Mouse (Mus musculus) intestine, embryonic 16.5 days (tissue): ENCODE measurements around the gene Apex1. TPM values are rescaled to one million over a fixed set of nuclear protein-coding genes. Genes with fewer than 3 reads are reported as not detected.
"Not testable (repeated sequence)": the region's sequence is repeated elsewhere in the genome, so short reads cannot be mapped to it uniquely, and the experiment has no call there.

Experiments
- ATAC-seq: fragments of 200-750 bp; cut with Nextera tagmentation; 2 replicates; pipeline ENCODE4 v1.8.0; 2017; ENCODE audit warnings: moderate TSS enrichment, moderate library complexity
- H3K27ac ChIP-seq: fragments of 300-500 bp; sonication (generic); 2 replicates; pipeline ENCODE4 v1.5.1; 2014; ENCODE audit warnings: mild to moderate bottlenecking, low read length
- H3K27me3 ChIP-seq: fragments of 300-500 bp; sonication (generic); replicated peaks from 2 replicates; pipeline ENCODE4 v1.6.1; 2014; ENCODE audit warnings: low read length, control low read depth, mixed read lengths; ENCODE audit not compliant: control insufficient read depth, insufficient read depth
- H3K36me3 ChIP-seq: fragments of 300-500 bp; sonication (generic); 2 replicates; pipeline ENCODE4 v1.6.1; 2014; ENCODE audit warnings: low read length, control low read depth; ENCODE audit not compliant: control insufficient read depth, insufficient read depth
- H3K4me1 ChIP-seq: fragments of 300-500 bp; sonication (generic); 2 replicates; pipeline ENCODE4 v1.6.1; 2014; ENCODE audit warnings: low read length, control low read depth, mixed read lengths; ENCODE audit not compliant: control insufficient read depth, insufficient read depth
- H3K4me2 ChIP-seq: fragments of 300-500 bp; sonication (generic); 2 replicates; pipeline ENCODE4 v1.6.1; 2014; ENCODE audit warnings: low read depth, low read length, control low read depth
- H3K4me3 ChIP-seq: fragments of 300-500 bp; sonication (generic); 2 replicates; pipeline ENCODE4 v1.5.1; 2014; ENCODE audit warnings: mild to moderate bottlenecking, low read length
- H3K9ac ChIP-seq: fragments of 300-500 bp; sonication (generic); 2 replicates; pipeline ENCODE4 v1.6.1; 2014; ENCODE audit warnings: low read depth, low read length
- H3K9me3 ChIP-seq: fragments of 300-500 bp; sonication (generic); 2 replicates; pipeline ENCODE4 v1.6.1; 2016; ENCODE audit warnings: low read length, control low read depth; ENCODE audit not compliant: control insufficient read depth
- WGBS: fragments of 180-500 bp; shearing (Covaris S2); extraction: QIAGEN DNeasy Blood & Tissue Kit; methylation state at CpG from one replicate; pipeline ENCODE4 v1.1.7; 2014; 5-methylcytosine and 5-hydroxymethylcytosine counted together
- polyA plus RNA-seq: library from polyadenylated mRNA; unstranded; fragments of >200 nt; fragmentation: Nextera tagmentation; extraction: Ambion mirVana; gene quantifications from 2 replicates; pipeline ENCODE4 v1.2.1, GENCODE M21; 2015

The Apex1 gene
- polyA plus RNA-seq, 1 experiment from 2014 or later: 232 TPM

DNA sequence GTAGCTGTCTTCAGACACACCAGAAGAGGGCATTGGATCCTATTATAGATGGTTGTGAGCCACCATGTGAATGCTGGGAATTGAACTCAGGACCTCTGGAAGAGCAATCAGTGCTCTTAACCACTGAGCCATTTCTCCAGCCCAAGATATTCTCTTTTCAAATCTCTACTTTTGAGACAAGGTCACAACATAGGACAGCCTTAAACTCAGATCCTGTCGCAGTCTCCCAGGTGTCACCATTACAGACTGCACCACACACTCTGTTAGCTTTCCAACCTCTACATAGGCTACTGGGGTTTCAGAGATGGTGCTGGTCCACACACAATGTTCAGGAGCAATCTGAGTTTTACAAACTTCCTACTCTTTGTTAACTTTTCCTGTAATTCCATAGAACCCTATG lies 1.3 kb upstream of the Apex1 start:
- peak overlapping the region; percentile 61 for H3K4me3 ChIP-seq
- H3K27ac ChIP-seq, H3K9me3 ChIP-seq, H3K4me1 ChIP-seq, ATAC-seq, H3K27me3 ChIP-seq: not testable (repeated sequence)
- peaks cover 12% of the 10 kb centered on the region for H3K36me3 ChIP-seq
- H3K9ac ChIP-seq: peak overlapping the region; percentile 68; the same call in 1 of the 2 replicates
- H3K4me2 ChIP-seq: peak overlapping the region; percentile 37
- 70% methylated on average over 1 of the region's 1 CpGs for WGBS

DNA sequence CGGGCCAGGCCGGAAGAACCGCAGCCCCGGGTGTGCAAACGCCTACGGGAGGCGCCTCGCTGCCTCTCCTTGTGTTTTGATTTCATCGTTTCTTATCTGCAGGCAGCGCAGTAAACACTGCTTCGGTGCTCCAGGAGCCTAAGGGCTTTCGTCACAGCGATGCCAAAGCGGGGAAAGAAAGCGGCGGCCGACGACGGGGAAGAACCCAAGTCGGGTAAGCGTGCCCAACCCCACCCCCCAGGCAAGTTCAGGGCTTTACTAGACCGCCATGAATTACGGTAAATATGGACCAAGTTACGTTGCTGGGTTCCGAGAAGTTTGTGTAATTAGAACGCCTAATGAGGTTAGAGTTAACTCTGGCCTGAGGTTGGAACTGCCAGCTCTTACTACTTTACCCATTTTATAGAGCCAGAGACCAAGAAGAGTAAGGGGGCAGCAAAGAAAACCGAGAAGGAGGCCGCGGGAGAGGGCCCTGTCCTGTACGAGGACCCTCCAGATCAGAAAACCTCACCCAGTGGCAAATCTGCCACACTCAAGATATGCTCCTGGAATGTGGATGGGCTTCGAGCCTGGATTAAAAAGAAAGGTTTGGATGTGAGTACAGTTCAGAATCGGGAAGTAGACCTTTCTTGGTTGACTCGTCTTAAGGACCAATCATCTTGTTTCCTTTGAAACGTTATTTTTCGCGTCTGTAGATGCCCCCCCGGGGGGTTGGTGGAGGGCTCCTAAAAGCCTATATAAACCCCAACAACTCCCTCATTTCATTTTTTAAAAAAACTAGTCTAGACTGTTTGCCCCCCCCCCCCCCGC lies 548 bp downstream of the Apex1 start:
- Histone ChIP-seq H3K36me3 (peaks cover 17% of the 10 kb centered on the region), H3K27ac (peak overlapping the region; percentile 89), H3K4me1 (peaks cover 19% of the 10 kb centered on the region), H3K4me3 (peak overlapping the region; percentile 61), H3K4me2 (peak overlapping the region; percentile 68), H3K9ac (peak overlapping the region; percentile 68), H3K27me3 (no peaks in the 10 kb centered on the region), H3K9me3 (no peaks in the 10 kb centered on the region)
- peak; percentile 60 for ATAC-seq
- under 1% methylated on average over 38 of the region's 38 CpGs for WGBS

DNA sequence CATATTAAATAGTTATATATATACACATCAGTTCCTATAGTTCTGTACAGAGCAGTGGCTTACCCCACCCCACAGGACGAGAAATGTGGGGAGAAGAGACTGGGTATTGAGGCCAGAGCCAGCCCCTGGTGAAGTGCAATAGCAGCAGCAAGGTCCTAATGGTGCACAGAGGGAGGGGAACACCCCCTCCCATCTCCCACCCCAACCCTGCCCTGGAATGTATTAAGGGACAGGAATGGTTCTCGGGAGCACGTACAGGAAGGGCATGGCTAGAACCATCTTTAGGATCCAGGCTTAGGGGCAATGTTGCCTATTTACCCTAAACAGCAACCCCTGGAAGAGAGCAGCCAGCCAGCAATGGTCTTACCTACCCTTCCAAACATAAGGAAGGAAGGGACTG lies 2.6 kb downstream of the Apex1 start:
- no peak overlapping the region for H3K4me2 ChIP-seq
- H3K36me3 ChIP-seq: peaks cover 17% of the 10 kb centered on the region
- H3K27me3 ChIP-seq: no peaks in the 10 kb centered on the region
- H3K4me1 ChIP-seq: peaks cover 26% of the 10 kb centered on the region
- no peak for ATAC-seq
- H3K27ac ChIP-seq: no peak overlapping the region
- H3K9me3 ChIP-seq: no peaks in the 10 kb centered on the region
- no peak overlapping the region for H3K9ac ChIP-seq
- WGBS: 64% methylated on average over 3 of the region's 3 CpGs
- no peak overlapping the region for H3K4me3 ChIP-seq

DNA sequence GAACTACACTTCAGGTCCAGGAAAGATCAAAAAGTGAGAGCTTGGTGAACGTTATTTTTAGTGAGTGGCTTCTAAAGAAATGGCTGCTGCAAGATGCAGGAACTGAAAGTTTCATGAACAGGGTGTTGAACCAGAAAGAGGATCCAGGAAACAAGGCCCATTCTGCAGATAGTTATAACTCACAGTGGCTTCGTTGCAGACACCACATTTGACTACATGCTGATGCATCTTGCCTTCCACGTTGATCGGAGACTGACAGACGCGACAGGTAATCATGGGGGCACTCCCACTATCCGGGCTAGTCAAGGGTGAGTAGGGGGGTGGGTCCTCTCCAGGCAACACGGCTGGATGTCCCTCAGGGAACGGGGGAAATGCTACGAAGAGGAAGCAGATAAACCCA lies 5.2 kb downstream of the Apex1 start:
- peak overlapping the region; percentile 95 for H3K27ac ChIP-seq
- peak overlapping the region; percentile 78 for H3K4me2 ChIP-seq
- 14% methylated on average over 10 of the region's 10 CpGs for WGBS
- peak overlapping the region; percentile 96 for H3K9ac ChIP-seq
- peaks cover 17% of the 10 kb centered on the region for H3K36me3 ChIP-seq
- peak overlapping the region; percentile 97 for H3K4me3 ChIP-seq
- H3K4me1 ChIP-seq: peaks cover 26% of the 10 kb centered on the region
- H3K9me3 ChIP-seq: no peaks in the 10 kb centered on the region
- ATAC-seq: no peak
- H3K27me3 ChIP-seq: no peaks in the 10 kb centered on the region

DNA sequence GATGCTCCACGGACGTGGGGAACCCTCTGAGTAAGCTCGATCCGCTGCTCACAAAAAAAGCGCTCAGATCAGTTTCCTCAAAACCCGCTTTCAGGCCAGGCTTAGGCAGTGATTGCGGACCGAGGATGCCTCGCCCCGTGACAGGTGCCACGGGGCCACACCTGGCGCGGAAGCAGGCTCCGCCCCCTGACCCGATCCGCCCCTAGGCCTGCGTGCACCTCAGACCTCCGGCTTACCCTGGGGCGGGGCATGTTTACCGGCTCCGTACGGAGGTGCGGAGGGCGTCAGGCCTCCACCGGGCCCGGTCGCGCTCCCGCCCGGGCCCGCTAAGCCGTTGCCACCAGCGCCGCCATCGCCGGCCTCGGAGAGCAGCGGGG lies 5.6 kb downstream of the Apex1 start:
- Histone ChIP-seq H3K27ac (peak overlapping the region; percentile 95), H3K27me3 (no peaks in the 10 kb centered on the region), H3K4me3 (peak overlapping the region; percentile 97), H3K4me1 (peaks cover 26% of the 10 kb centered on the region), H3K9ac (peak overlapping the region; percentile 96), H3K4me2 (peak overlapping the region; percentile 78), H3K36me3 (peaks cover 17% of the 10 kb centered on the region), H3K9me3 (no peaks in the 10 kb centered on the region)
- under 1% methylated on average over 38 of the region's 38 CpGs for WGBS
- ATAC-seq: peak; percentile 83

DNA sequence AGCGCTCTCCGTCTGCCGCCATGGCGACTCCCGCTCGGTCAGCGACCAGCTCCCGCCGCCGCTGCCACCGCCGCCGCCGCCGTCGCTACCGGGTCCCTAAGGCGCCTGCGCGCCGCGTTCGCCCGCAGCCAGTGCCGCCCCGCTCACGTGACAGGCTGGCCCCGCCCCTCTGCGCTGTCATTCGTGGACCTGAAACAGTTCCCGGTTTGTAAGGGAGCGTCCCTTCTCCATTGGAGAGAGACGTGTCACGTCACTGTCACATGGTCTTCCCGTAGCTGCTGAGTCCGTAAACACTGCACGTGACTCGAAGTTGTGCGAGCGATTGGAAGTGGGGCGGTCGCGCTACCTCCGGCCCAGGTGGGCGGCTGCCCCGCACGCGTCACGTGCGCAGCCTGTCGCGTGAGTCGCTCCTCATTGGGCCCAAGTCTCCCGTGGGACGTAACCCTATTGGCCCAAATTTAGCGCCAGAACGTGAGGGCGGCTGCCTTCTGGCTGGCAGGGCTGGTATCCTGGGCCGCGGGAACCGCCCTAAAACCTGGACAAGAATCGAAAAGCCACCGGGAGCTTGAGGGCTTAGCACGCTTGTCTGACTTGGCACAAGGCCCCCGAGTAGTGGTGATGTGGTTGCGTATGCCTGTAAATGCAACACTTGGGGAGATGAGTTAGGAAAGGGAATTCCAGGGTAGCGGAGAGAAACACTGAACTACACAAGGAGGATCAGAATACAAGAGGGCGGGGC lies 6.2 kb downstream of the Apex1 start, which contains the start of the genes Pip4p1 and Pnp:
Gene Pip4p1, minus strand, starts transcription at position 103 of the 739 bp plus-strand sequence.
Gene Pnp, plus strand, starts transcription at position 329 of the 739 bp plus-strand sequence.
- H3K4me3 ChIP-seq: peak within 1 kb of the TSS; percentile 97
- H3K9me3 ChIP-seq: no peaks in the 10 kb centered on the region
- peak within 1 kb of the TSS; percentile 96 for H3K9ac ChIP-seq
- H3K27ac ChIP-seq: peak within 1 kb of the TSS; percentile 95
- peak within 1 kb of the TSS; percentile 78 for H3K4me2 ChIP-seq
- WGBS: under 1% methylated on average over 68 of the region's 68 CpGs
- peaks cover 24% of the 10 kb centered on the region for H3K4me1 ChIP-seq
- ATAC-seq: peak; percentile 99
- no peaks in the 10 kb centered on the region for H3K27me3 ChIP-seq
- H3K36me3 ChIP-seq: peaks cover 17% of the 10 kb centered on the region

DNA sequence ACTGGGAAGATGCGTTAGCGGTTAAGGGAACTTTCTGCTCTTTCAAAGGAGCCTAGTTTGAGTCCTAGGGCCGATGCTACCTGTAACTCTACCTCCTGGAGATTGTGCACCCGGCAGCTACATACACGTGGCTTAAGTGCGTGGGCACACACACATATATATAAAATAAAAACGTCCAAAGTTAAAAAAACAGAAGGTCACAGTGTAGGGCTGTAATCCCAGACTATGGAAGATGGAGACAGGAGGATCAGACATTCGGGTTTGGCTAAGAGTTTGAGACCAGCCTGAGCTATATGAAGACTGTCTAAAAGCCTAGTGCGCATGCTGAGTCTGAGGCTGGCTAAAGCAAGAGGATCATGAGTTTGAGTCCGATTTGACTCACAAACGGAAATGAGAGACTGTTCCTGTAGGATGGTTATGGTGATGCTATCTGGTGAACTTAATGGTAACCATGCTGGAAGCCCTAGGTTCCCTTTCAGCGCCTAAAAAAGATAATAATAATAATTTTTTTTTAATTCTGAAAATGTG lies 6.8 kb downstream of the Apex1 start:
- peak overlapping the region; percentile 96 for H3K9ac ChIP-seq
- H3K27ac ChIP-seq: peak overlapping the region; percentile 94
- WGBS: 11% methylated on average over 12 of the region's 12 CpGs
- no peak for ATAC-seq
- H3K4me2 ChIP-seq: peak overlapping the region; percentile 64
- H3K27me3 ChIP-seq: no peaks in the 10 kb centered on the region
- H3K4me3 ChIP-seq: peak overlapping the region; percentile 97
- H3K9me3 ChIP-seq: no peaks in the 10 kb centered on the region
- H3K4me1 ChIP-seq: peaks cover 21% of the 10 kb centered on the region; the same call in 1 of the 2 replicates
- H3K36me3 ChIP-seq: peaks cover 14% of the 10 kb centered on the region

DNA sequence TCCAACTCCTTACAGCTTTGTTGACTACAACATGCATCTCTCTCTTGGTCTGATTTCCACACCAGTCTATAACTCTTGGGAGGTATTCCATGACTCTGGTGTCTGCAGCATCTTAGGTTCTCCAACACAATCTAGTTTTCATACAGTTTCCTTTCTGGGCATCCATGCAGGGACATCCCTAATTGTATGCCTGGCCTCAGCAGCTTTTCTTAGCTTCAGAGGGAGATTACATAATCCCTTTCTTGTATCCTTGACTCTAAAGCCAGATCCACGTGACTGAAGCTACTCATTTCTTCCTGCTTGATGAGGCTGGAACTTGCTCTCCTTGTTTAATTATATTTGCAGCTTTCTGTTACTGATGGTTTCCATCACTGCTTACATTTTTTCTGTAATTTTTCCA lies 11.9 kb downstream of the Apex1 start:
- Histone ChIP-seq H3K27me3 (no peaks in the 10 kb centered on the region), H3K27ac (no peak overlapping the region), H3K9ac (no peak overlapping the region), H3K4me1 (peaks cover 6% of the 10 kb centered on the region; the same call in 1 of the 2 replicates), H3K4me3 (no peak overlapping the region), H3K36me3 (no peaks in the 10 kb centered on the region), H3K4me2 (no peak overlapping the region), H3K9me3 (no peaks in the 10 kb centered on the region)
- 52% methylated on average over 1 of the region's 1 CpGs for WGBS
- no peak for ATAC-seq
